In genomic region chr14:106608341-106608927, GRCm38 (mm10) we compare ENCODE assay signal across 15 mouse cellular contexts.
A peak's percentile ranks its signal among the peaks of the same experiment; 100 is the strongest.
DNase-seq lines count a peak whose midpoint lies in the region; ATAC-seq lines count a peak whose summit lies in the region.
"Had no signal": no experiment of that assay in that cellular context is flagged by ENCODE, and none has a peak within 500 bp of the region (broad histone marks: within the 10 kb centered on the region; RNA-seq: fewer than 3 reads in every experiment).

No protein-coding gene starts in this region.

- peaks cover 12% of the 10 kb centered on the region for H3K4me1 ChIP-seq in forebrain, embryonic 13.5 days
- peaks cover 5% of the 10 kb centered on the region; the same call in 1 of the 2 replicates for H3K4me1 ChIP-seq in hindbrain, embryonic 16.5 days (ENCODE audit: control insufficient read depth, insufficient read depth, low read depth, low read length)
- H3K4me1 ChIP-seq: limb, embryonic 15.5 days had no signal

- H3K27me3 ChIP-seq in forebrain, embryonic 13.5 days, result no peaks in the 10 kb centered on the region
- no peaks in the 10 kb centered on the region for H3K27me3 ChIP-seq in hindbrain, embryonic 16.5 days (replicated peaks; ENCODE audit: control insufficient read depth, insufficient read depth, low read length)
- H3K27me3 ChIP-seq: limb, embryonic 15.5 days had no signal

- 0 out of 2 replicates have a peak overlapping the region, but pooled peaks have one; percentile 5 for H3K27ac ChIP-seq in forebrain, embryonic 13.5 days
- H3K27ac ChIP-seq in hindbrain, embryonic 16.5 days (ENCODE audit: low read depth, low read length), result peak overlapping the region; percentile 34; the same call in 1 of the 2 replicates
- H3K27ac ChIP-seq: limb, embryonic 15.5 days had no signal

- H3K9me3 ChIP-seq in forebrain, embryonic 13.5 days (replicated peaks), result no peaks in the 10 kb centered on the region
- H3K9me3 ChIP-seq in hindbrain, embryonic 16.5 days (ENCODE audit: control insufficient read depth, low read length), result no peaks in the 10 kb centered on the region
- H3K9me3 ChIP-seq: G1E; limb, embryonic 15.5 days had no signal

- 8% methylated on average over 7 of the region's 7 CpGs for WGBS in forebrain, embryonic 13.5 days
- 17% methylated on average over 7 of the region's 7 CpGs for WGBS in hindbrain, embryonic 16.5 days

- peak; percentile 7 to 9 for DNase-seq in layer of hippocampus, postnatal 14 days (ENCODE audit: low spot score in 2 of 2)
- no peak for DNase-seq in layer of hippocampus, postnatal 25 days (ENCODE audit: extremely low spot score in 1 of 2, low spot score in 1 of 2)
- DNase-seq in retina, embryonic 14.5 days (ENCODE audit: low spot score), result peak; percentile 30
- DNase-seq in kidney, postnatal 14 days, result no peak
- DNase-seq: adrenal gland, postnatal 25 days; cerebellum, adult 11 months; heart, adult 18-20 months; heart, postnatal 10 days; kidney, adult 2 months; lung, embryonic 14.5 days had no signal

- H3K9ac ChIP-seq in forebrain, embryonic 13.5 days, result no peak overlapping the region
- H3K9ac ChIP-seq in hindbrain, embryonic 16.5 days (ENCODE audit: low read depth, low read length), result no peak overlapping the region
- H3K9ac ChIP-seq: limb, embryonic 15.5 days; lung, embryonic 14.5 days had no signal

- H3K4me2 ChIP-seq in forebrain, embryonic 13.5 days, result peak overlapping the region; percentile 40
- H3K4me2 ChIP-seq in hindbrain, embryonic 16.5 days (ENCODE audit: low read length), result peak overlapping the region; percentile 22
- H3K4me2 ChIP-seq: limb, embryonic 15.5 days; lung, embryonic 14.5 days had no signal

- no peak for ATAC-seq in forebrain, embryonic 13.5 days
- ATAC-seq in hindbrain, embryonic 16.5 days, result peak; percentile 30; the same call in 1 of the 2 replicates
- ATAC-seq in monocyte, adult 5-6 weeks (replicated peaks; ENCODE audit: insufficient number of reproducible peaks, low FRiP score, low TSS enrichment, poor library complexity, severe bottlenecking), result no peak

- H3K36me3 ChIP-seq in forebrain, embryonic 13.5 days (ENCODE audit: poor library complexity, severe bottlenecking), result no peaks in the 10 kb centered on the region
- no peaks in the 10 kb centered on the region for H3K36me3 ChIP-seq in hindbrain, embryonic 16.5 days (ENCODE audit: control insufficient read depth, insufficient read depth, low read length)
- H3K36me3 ChIP-seq: G1E; limb, embryonic 15.5 days had no signal

- no peak overlapping the region for H3K4me3 ChIP-seq in forebrain, embryonic 13.5 days
- H3K4me3 ChIP-seq in hindbrain, embryonic 16.5 days (ENCODE audit: low read length), result peak overlapping the region; percentile 8; the same call in 1 of the 2 replicates
- H3K4me3 ChIP-seq: limb, embryonic 15.5 days had no signal

Comparison
In these comparisons a context has a peak if more than half of its experiments do, and no peak if none do; other contexts are left out.
1. DNase-seq: peak in layer of hippocampus, postnatal 14 days (2 of 2) and retina, embryonic 14.5 days (single experiment); none in layer of hippocampus, postnatal 25 days (0 of 2) and kidney, postnatal 14 days (single experiment).